Mouse (Mus musculus) adrenal gland, postnatal 36 days (tissue): ENCODE data around the gene Rgs3. TPM values are rescaled to one million over a fixed set of nuclear protein-coding genes. Genes with fewer than 3 reads are reported as not detected.

Source experiments
- DNase-seq, 2 experiments: peaks; one replicate each; pipeline ENCODE4 v3.0.0; 2021; ENCODE audit warnings: mixed read lengths in 1 of 2
- total RNA-seq, 2 experiments: library from RNA; stranded (reverse); gene quantifications; 2 replicates each; pipeline ENCODE4 v1.2.3; 2021

The Rgs3 gene
- total RNA-seq, 2 experiments from 2014 or later: 27.3 to 40.2 TPM

DNA sequence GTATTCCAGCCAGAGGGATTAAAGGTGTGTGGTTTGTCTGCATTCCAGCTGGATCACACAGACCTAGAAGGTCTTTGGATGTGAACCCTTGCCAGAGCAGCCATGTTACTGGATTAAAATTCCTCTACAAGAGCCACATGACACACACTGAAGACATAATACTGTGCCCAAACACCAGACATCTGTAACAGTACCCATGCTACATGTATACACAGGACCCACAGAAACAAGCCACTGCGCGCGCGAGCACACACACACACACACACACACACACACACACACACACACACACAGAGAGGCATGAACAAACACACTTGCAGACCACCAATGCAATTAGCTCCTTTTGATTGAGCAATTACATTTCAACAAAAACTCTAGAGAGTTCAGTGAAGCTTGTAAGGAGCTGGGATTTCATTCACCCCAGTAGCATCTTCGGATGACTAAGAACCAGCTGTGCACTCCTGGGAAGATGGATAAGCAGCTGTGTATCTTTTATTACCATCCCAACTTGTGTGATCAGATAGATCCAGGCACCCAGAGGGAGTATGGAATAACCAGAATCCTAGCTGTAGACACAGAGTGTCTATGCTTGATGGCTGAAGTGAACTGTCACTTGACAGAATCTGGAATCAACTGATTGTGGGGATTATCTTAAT, 166.8 kb downstream of the Rgs3 start:
- no peak for DNase-seq

DNA sequence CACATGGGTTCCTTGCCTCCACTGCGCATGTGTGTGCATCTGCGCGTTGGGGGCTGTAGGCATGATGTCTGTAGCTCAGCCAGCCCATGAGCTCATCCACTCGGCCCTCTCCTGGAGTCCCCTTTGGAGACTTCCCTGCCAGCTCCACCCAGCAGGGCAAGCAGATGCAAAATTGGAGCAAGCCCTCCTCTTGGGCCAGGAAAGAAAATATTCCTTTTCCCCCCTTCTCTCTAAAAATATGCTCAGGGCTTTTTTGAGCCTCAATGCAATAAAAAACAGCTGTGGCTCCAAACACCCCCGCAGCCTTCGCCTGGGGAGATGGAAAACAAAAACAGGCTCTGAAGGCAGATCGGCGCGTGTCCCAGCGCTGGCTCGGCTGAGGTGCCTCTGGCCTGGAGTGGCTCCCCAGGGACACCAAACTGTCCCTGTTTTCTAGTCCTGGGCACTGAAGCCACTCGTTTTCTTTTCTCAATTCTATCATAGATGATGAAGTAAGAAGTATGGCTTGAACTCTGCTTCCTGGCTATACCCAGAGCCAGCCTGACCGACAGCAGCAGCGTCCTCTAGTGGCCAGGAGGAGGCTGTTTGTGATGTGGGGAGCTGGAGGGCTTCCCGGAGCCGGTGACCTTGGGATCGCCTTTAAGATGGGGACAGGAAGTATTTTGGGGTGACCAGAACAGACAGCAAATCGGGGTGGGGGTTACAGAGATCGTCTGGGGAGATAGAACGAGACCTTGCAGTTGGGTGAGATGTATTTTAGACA, 168.1 kb downstream of the Rgs3 start:
- peak in 1 of 2 experiments; percentile 57 for DNase-seq

DNA sequence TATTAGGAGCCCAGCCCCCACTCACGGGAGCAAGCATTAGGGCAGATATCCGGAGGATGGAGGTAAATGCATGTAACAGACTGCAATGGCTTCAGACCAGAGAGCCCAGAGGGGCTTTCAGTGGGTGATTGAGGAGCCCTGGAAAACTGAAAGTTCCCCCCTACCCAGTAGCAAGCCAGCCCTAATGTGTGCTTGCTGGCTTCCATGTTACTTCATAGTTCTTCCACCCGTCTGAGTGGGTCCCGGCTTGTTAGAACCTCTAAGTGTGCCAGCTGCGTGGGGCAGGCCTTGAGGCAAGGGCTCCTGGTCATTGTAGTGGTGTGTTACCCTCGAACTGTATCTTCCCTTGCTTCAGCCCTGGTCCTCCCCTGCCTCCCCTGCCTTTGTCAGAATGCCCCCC, 168.8 kb downstream of the Rgs3 start:
- DNase-seq: no peak

DNA sequence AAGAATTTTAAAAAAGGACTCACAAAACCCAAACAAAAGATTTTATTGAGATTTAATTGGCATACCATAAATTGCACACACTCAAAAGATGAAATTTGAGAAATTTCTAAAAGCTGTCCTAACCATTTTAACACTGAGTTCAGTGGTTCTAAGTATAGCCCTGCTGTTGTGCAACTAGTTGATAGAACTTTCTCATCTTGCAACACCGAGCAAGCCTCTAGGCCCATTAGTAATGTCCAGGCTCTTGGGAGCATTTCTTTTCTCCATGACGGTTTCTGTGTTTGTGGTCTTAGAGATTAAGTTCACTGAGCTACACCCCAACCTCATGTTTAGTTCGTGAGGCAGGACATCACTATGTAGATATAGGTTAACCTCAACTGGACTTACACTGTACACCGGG, 169.5 kb downstream of the Rgs3 start:
- no peak for DNase-seq

DNA sequence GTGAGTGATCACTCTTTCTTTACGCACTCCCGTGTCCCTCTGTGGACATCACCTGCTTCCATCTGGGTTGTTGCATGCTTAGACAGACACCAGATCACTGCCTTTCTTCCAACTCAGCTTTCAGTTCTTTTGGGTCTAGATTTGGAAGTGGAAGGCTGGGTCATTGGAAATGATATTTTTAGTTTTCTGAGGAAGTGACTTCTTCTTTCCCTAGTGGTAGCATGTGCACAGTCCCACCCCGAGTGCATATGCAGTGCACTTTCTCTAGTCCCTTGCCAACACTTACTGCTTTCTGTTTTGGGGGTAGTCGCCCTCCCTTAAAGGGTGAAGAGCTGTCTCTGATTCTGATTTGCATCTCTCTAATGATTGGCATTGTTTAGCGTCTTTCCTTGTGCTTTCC, 170.3 kb downstream of the Rgs3 start:
- DNase-seq: no peak

DNA sequence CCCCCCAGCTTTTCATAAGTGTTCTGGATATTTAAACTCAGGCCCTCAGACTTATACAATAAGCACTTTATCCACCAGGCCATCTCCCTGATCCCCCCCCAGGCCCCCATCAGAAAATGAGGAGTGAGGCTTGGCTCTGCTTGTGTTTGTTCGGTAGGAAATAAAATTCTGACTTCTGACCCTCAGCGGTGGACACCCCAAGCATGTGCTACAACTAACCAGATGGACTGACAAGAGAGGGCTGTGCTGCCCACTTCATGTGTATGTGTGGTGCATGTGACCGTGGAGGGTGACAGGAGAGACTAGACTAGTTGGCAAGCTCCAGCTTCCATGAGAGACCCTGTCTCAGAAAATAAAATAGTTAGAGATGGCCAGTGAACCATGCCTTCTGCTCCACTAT, 171.2 kb downstream of the Rgs3 start:
- DNase-seq: no peak

DNA sequence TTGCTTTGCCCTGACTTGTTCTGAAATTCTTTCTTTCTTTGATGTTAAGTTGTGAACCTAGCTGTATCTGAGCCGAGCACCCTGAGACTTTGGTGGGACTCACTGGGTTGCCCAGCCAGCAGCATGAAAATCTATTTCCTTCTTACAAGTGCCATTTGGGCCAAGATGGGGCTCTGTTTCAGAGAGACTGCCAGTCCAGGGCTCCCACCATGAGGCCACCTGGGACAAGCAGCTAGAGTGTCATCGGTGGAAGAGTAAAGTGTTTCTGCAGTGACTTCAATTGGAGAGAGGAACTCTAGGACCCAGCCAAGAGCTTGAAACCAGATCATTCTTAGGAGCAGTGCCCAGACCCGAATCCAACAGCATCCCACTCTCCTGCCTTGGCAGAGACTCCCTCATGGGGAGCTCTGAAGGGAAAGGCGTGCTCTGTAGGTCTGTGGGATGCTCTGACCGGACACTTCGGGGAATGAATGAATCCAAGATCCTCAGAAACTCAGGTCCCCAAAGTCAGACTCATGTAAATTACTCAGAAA, 171.9 kb downstream of the Rgs3 start:
- no peak for DNase-seq

DNA sequence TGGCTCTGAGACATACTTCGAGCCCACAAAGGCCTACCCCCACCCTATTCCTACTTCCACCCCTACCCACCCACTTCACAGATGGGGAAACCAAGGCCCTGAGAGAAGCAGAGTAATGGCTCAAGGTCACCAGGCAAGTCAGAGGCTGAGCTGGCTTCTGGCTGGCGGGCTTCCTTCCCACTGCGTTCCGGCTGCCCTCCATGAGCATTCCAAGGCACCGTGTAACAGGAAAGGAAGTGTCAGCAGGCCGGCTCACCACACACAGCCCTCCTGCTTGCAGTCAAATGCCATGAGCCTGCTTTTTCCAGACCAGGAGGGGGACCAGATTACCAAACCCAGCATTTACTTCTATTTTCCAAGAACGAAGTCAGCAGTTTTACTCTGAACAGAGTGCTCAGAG, 172.4 kb downstream of the Rgs3 start:
- peak in 1 of 2 experiments; percentile 50 for DNase-seq

DNA sequence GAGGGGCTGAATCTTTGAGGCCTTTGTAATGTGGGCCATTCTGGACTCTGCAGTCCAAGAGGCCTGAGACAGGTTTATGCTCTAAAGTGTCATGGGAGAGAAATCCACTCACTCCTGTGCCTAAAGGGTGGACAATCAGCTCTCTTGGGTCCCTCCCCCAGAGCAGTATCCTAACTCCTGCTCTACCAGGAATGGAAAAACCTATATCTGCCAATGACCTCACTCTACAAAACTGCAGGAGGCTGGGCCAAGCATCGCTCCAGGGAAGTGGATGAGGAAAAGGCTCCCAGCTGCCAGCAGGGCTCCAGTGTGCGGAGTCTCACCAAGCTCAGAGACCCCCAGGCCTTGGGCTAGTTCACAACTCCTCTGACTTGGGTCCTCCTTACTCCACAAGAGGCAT, 173.2 kb downstream of the Rgs3 start:
- DNase-seq: no peak

DNA sequence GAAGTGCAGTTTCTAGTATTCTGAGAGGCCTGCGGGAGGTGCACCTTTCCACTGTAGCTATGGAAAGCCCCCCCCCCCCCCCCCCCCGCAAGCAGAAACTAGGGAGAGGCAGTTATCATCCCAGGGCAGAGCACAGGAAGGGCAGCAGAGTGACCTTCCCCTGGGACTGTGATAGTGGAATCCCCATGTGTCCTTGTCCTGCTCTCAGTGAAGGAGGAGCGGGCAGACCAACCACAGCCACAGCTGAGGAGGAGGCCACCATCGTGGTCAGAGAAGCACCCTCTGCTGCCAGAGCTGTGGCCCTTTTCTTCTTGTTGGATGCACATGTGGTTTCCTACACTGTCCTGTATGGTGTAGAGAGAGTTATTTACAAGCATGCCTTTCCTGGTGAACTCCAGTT, 174.3 kb downstream of the Rgs3 start:
- peak in 1 of 2 experiments; percentile 49 for DNase-seq

DNA sequence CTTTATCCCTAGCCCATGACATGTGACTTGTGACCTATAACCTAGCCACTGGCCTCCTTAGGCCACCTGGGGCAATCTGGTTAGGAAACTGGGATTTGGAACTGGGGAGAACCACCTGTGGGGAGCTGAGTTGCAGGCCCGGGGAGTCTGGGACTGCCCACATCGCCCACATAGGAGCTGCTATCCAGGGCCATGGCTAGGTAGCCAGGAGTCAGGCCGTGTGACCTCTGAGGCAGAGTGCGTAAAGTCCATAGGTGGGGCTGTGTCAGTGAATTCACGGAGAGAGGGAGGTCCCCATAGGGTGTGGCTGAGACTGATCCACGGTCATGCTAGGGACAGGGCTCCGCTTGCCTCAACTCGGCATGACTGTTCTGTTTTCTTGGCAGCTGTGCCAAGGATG, 175.6 kb downstream of the Rgs3 start:
- no peak for DNase-seq

DNA sequence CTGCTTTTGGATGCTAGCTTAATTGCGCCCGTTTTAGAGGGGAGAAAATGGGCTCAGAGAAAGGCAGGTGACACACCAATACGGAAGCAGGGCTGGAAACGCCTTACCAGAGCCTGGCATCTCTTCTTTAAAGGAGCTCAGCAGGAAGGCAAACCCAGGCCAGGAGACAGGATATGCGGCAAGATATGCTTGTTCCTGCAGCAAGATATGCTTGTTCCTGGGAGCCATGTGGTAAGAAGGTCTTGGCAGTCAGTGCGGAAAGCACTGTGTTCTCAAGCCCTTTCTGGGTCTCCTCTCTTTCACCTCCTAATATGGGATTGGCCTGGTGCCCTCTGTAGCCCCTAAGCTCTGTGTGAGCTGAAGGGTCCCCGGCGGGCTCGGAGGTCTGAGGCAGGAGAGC, 176.2 kb downstream of the Rgs3 start:
- DNase-seq: no peak

DNA sequence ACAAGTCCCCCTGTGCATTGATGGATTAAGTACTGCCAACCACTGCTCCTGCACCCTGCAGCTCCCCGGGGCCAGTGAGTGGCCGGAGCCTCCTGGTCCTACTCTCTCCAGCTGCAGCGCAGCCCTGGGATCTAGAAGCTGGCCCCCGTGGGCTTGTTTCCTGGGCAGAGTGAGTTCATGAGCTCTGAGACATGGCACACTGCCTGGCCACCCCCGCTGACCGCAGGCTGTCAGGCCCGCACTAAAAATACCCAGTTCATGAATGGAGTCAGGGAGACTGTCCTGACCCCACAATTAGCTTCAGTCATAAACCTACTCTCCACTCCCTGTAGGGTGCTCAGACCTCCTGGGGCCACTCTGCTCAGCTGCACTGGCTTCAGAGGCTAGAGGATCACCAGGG, 176.8 kb downstream of the Rgs3 start:
- DNase-seq: peak in 1 of 2 experiments; percentile 43

DNA sequence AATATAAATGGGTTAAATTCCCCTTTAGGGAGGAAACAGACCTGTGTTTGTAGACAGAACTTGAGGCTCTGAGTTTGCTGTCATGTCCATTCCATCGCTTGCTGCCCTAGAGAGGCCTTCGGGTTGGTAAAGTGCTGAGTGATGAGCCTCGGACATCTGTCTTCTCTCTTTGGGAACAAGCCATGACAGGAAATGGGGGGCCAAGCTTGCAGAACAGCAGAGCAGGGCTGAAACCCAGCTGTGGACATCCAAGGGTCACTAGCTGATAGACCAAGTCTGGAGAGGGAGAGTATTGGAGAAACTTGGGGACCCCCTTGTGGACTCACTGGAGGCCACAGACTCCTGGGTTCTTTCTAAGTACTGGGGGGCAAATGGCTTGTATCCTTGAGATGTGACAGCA, 177.3 kb downstream of the Rgs3 start:
- DNase-seq: no peak

DNA sequence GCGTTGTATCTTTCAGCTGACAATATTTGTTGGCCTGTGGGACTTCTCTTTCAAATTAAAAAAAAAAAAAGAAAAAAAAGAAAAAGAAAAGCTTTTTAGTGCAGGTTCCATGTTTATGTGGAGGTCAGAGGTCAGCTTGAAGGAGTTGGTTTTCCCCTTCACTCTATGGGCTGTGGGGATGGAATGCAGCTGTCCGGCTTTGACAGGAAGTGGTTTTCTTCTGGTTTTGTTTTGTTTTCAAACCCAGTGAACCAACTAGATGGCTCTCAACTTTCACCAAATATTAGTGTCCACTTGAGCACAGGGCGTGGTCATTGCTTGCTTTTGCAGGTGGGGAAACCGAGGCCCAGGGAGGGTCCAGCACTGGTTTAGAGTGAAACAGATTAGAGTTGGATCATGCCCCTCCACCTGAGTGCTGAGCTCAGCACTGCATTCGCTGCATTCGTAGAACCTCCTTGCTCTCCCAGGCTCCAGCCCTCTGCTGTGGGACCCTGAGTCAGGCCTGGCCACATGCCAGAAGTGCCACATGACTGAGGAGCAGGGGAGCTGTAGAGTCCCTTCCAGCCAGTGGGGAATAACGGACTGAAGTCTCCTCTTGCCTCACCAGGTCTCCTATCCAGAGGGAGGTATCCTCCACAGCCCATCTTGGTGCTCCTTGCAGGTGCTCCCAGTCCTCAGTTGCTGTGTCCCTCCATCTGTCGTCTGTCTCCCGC, 178.5 kb downstream of the Rgs3 start:
- DNase-seq: peak; percentile 72 to 73

DNA sequence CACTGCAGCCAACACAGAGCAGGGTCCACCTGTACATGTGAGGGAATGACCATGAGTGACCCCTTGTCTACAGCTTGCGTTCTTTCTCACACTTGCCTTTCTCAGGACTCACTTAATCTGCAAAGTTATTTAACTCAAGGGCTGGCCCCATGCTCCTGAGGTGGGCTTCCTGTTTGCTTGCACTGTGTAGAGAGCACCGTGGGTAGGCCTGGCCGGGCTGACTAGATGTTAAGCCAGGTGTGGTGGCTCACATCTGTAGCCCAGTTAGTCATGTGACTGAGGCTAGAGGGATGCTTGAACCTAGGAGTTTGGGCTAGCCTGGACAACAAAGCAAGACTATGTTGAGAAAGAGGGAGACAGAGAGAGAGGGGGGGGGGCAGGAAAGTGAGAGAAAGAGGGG, 179.3 kb downstream of the Rgs3 start:
- no peak for DNase-seq

DNA sequence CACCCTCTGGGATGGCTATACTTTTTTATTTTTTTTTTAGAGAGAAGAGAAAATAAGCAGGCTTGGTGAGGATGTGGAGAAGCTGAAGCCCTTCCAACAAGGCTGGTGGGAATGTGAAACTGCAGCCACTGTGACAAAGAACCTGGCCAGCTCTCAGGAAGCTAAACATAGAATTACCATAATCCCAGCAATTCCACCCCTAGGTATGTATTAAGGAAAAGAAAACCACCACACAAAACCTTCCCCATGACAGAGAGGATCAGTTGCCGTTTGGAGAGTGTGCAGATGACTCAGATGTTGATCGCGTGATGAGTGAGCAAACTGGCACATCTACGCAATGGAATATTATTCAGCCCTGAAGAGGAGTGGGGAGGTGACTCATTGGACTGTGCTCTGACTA, 179.9 kb downstream of the Rgs3 start:
- no peak for DNase-seq

DNA sequence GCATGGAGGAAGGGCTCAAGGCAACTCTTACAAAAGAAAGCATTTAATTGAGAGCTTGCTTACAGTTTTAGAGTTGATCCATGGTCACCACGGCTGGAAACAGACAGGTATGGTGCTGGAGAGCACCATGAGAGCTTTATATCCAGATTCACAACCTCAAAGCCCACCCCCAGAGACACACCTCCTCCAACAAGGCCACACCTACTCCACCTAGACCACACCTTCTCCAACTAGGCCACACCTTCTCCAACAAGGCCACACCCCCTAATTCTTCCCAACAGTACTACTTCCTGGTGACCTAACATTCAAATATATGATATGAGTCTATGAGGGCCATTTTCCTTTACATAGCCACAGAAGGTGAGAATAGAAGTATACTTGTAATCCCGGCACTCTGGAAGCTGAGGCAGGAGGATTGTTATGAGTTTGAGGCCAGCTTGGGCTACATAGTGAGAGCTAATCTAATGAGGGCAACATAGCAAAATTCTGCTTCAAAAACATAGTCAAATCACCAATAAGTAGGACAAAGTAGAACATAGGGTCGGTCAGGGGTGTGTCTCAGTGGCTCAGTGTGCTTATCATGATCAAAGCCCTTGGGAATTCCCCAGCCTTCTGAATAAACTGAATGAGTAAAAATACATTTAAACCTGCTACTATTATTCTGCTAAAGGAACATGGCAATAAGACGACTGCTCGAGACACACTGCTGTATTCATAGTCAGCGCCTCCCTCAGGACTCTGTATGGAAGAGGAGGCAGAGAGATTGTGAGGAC, 180.8 kb downstream of the Rgs3 start:
- DNase-seq: no peak

DNA sequence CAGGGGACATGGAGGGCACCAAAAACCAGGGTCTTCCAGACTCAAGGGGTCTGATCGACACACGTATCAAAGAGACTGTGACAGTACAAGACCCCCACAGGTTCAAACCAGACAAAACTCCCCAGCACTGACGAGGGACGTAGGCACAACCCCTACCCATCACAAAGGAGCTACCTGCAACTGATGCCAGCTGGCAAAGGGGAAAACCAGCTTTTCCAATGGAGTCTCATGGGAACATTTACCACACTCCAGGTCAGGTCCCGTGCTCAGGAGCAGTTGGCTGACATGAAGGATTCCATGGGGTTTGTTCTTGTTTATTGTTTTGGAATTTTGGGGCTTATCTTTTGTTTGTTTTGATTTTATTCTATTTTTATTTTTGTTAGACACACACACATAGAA, 181.4 kb downstream of the Rgs3 start:
- no peak for DNase-seq

DNA sequence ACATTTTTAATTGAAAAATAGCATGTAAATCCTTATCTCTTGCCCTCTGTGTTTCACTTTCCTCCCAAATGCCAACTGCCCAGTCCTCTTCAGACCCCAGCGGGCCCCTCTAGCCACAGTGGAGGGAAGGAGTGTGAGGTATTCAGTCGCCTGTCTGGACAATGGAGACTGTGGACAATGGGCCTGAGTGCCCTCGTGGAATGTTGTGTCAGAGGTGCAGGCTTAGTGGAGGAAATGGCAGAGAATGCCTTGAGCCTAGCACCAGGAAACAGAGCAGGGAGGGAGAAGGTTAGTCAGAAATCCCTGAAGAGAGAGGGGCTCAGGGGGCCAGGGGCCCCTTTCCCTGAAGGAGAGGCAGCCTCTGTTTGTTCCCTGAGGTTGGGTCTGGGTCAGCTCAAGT, 182.0 kb downstream of the Rgs3 start:
- no peak for DNase-seq

DNA sequence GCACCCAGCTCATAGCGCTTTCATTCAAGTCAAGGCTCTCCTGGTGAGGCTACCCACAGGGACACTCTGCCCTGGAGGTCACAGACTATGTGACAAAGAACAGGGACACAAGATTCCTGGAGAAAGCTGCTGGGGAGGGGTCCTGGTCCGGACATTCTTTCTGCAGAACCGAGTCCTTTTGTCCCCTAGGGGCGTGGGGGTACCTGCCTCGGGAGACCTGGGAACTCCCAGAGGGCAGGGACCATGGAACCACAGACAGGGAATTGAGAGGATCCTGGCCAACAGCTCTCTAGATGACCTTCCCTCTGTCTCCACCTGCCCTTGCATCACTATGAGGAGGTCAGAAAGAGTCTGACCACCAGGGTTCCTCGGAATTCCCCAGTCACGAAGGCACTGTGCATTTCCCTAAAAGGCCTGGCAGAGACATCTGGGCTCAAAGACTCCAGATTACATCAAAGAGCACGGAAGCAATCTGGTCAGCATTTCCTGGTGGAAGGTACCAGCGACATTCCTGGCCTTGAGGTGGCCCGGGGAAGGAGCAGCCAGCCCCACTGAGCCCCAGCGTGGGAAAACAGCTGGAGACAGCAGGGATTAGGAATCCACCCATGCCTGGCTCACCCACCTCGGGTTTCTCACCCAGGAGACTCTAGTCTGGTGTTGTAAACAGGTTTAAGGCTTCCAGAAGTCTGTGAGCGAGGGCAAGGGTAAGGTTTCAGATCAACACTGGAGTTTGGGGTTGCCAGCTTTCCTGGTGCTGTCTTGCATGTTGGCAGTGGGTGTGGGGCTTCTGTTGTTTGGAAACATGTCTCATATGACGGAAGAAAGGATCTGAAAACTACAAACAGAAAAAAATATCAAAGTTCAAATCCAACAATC, 183.5 kb downstream of the Rgs3 start:
- peak in 1 of 2 experiments; percentile 33 for DNase-seq
